Mouse (Mus musculus) ES-E14 (cell line): ENCODE measurements at regions not wholly inside any gene's neighbourhood (a gene's known extent, or its start where the extent isn't known, plus 50 kb on each side); places are given as distances from the start of the nearest gene placed in this dataset.

Experiments
- CHD2 ChIP-seq: IDR thresholded peaks from 2 replicates; pipeline ENCODE4 v1.6.1; 2014; ENCODE audit warnings: mild to moderate bottlenecking, low read depth, low read length, inconsistent platforms
- HCFC1 ChIP-seq: IDR thresholded peaks from 2 replicates; pipeline ENCODE4 v1.6.1; 2012; ENCODE audit warnings: low read length, inconsistent platforms, borderline replicate concordance; ENCODE audit not compliant: insufficient read depth
- MAFK ChIP-seq: IDR thresholded peaks from 2 replicates; pipeline ENCODE4 v1.6.1; 2014; ENCODE audit warnings: mild to moderate bottlenecking, low read depth, low read length, inconsistent platforms; ENCODE audit not compliant: insufficient read depth
- ZC3H11A ChIP-seq: IDR thresholded peaks from 2 replicates; pipeline ENCODE4 v1.6.1; 2012; ENCODE audit warnings: low read depth, mild to moderate bottlenecking, inconsistent platforms, low read length, borderline replicate concordance
- ZNF384 ChIP-seq: IDR thresholded peaks from 2 replicates; pipeline ENCODE4 v1.6.1; 2012; ENCODE audit warnings: low read depth, low read length, inconsistent platforms

- TF ChIP-seq MAFK (no peak), ZC3H11A (no peak), HCFC1 (no peak), CHD2 (no peak), ZNF384 (no peak)
Observed at GRCm38 (mm10) chr4:7670795-7671105, 568.1 kb downstream of the Car8 start.
